Mouse (Mus musculus) neural tube, postnatal 0 days (tissue): ENCODE data around the gene Mcm5. TPM values are rescaled to one million over a fixed set of nuclear protein-coding genes. Genes with fewer than 3 reads are reported as not detected.

Experiments used
- polyA plus RNA-seq: library from polyadenylated mRNA; unstranded; fragments of >200 nt; fragmentation: Nextera tagmentation; extraction: Ambion mirVana; gene quantifications from 2 replicates; pipeline ENCODE4 v1.2.1, GENCODE M21; 2015

Gene Mcm5
- 15.8 and 18.2 TPM in 2 replicates for polyA plus RNA-seq

DNA sequence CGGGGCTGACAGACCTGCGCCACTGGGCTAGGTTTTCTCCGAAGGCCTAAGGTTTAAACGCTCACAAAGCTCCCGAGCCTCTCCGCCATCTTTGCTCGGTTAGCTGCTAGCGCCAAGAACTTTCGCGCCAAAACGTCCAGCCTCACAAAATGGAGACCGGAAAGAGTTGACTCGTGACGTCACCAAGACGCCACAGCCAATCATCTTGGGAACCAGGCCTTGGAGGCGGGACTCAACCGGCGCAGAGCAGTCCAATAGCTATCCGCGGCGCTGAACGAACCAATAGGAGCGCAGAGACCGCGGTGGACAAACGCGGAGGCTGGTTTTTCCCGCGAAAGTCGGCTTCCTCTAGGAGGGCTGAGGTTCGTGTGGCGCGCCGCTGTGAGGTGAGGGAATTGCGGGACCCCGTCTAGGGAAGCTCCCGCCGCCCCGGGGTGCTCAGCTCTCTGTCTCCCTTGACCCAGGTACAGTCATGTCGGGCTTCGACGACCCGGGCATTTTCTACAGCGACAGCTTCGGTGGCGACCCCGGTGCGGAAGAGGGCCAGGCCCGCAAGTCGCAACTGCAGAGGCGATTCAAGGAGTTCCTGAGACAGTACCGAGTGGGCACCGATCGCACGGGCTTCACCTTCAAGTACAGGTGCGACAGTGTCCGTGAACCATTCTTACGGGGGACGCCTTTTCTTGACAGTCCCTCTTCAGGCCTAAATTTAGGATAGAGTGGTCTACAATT lies at the start of gene Mcm5:
TSS of gene Mcm5 (plus strand) at position 334 of the 732 bp plus-strand sequence.

DNA sequence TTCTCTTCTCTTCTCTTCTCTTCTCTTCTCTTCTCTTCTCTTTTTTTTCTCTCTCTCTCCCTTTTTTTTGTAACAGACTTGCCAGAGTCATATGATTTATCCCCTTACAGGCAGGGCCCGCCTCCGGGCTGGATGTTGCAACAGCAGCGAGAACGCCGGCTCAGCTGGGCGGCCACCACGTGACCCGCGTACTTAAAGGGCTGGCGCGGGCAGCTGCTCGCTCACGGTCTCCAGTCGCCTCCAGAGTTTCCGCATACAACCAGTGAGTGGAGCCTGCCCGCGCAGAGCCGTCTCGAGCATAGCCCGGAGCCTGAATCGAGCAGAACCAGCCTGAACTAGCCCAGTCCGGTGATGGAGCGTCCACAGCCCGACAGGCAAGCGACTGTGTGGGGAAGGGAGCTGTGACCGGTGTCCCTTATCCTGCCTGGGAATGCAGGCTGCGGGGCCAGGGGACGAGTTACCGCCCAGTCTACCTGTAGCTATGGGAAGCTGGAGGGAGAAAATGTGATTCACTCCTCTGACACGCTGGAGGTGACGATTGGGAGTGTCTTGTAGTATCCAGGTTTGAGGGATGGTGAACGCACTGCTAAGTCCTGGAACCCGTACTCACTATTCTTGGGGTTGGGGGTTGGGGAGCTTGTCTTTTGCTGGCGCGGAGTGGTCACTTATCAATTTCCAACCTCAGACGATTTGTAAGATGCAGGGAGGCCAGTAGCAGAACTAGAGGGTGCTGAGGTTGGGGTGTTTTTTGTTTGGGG lies 15.8 kb upstream of the Mcm5 start, which contains the start of gene Hmox1:
TSS of gene Hmox1 (plus strand) at position 223 of the 758 bp plus-strand sequence.

Other genes starting within 250 kb of the Mcm5 start
- not detected in 2 replicates for gene Isx, start 236.4 kb upstream of the Mcm5 start, polyA plus RNA-seq
- 30.4 and 30.5 TPM in 2 replicates for gene Hmgxb4, start 116.2 kb upstream of the Mcm5 start, polyA plus RNA-seq
- gene Tom1, start 75.9 kb upstream of the Mcm5 start, polyA plus RNA-seq = 50.8 and 50.9 TPM in 2 replicates
- 16.8 and 50.4 TPM in 2 replicates for gene Hmox1, start 15.9 kb upstream of the Mcm5 start, polyA plus RNA-seq
- 4.4 and 4.7 TPM in 2 replicates for gene Rasd2, start 104.4 kb downstream of the Mcm5 start, polyA plus RNA-seq